Mouse (Mus musculus): Measurements from ENCODE around the gene Lars2.

- TF ChIP-seq POLR2A (IDR thresholded peaks at IDR 0.05; ENCODE audit: insufficient read length, low read depth), result no peak
- no peak for TF ChIP-seq USF1 (IDR thresholded peaks at IDR 0.05; ENCODE audit: low read depth)
- TF ChIP-seq TCF12 (IDR thresholded peaks at IDR 0.05; ENCODE audit: insufficient read depth, poor library complexity, severe bottlenecking), result no peak
- no peak for TF ChIP-seq MAX (IDR thresholded peaks at IDR 0.05; ENCODE audit: low read depth)
- no peak for TF ChIP-seq E2F4 (IDR thresholded peaks at IDR 0.05; ENCODE audit: insufficient read depth)
- no peak for TF ChIP-seq REST (IDR thresholded peaks at IDR 0.05; ENCODE audit: insufficient read depth, insufficient read length)
- no peak for TF ChIP-seq POLR2AphosphoS2 (IDR thresholded peaks at IDR 0.05; ENCODE audit: insufficient read length, low read depth)
- no peak for TF ChIP-seq CEBPB (IDR thresholded peaks at IDR 0.05; ENCODE audit: insufficient read depth, poor library complexity, severe bottlenecking)
Observed at GRCm38 (mm10) chr9:123335044-123335670, 31.6 kb upstream of the Lars2 start.
